Mouse (Mus musculus) kidney, postnatal 0 days (tissue): ENCODE data around the gene Stk11. TPM values are rescaled to one million over a fixed set of nuclear protein-coding genes. Genes with fewer than 3 reads are reported as not detected.
A peak's percentile ranks its signal among the peaks of the same experiment; 100 is the strongest.

Experiments used
- ATAC-seq: fragments of 200-750 bp; cut with Nextera tagmentation; replicated peaks from 2 replicates; pipeline ENCODE4 v1.8.0; 2017; ENCODE audit warnings: low read depth, moderate number of reproducible peaks, moderate TSS enrichment, moderate library complexity; ENCODE audit not compliant: low FRiP score
- DNase-seq: peaks from one replicate; pipeline ENCODE4 v3.0.0-alpha.2; 2016; ENCODE audit warnings: low spot score
- H3K27ac ChIP-seq: fragments of 300-500 bp; sonication (generic); 2 replicates; pipeline ENCODE4 v1.5.1; 2014; ENCODE audit warnings: mild to moderate bottlenecking
- H3K27me3 ChIP-seq: fragments of 300-500 bp; sonication (generic); 2 replicates; pipeline ENCODE4 v1.6.1; 2014; ENCODE audit warnings: low read length, mixed read lengths; ENCODE audit not compliant: insufficient read depth
- H3K36me3 ChIP-seq: fragments of 300-500 bp; sonication (generic); 2 replicates; pipeline ENCODE4 v1.6.1; 2014; ENCODE audit warnings: low read length, mixed read lengths; ENCODE audit not compliant: insufficient read depth
- H3K4me1 ChIP-seq: fragments of 300-500 bp; sonication (generic); replicated peaks from 2 replicates; pipeline ENCODE4 v1.6.1; 2014; ENCODE audit warnings: antibody characterized with exemption, low read length, mixed read lengths; ENCODE audit not compliant: insufficient read depth
- H3K4me2 ChIP-seq: fragments of 300-500 bp; sonication (generic); 2 replicates; pipeline ENCODE4 v1.6.1; 2014; ENCODE audit warnings: mild to moderate bottlenecking, low read length, moderate library complexity, mixed read lengths
- H3K4me3 ChIP-seq: fragments of 300-500 bp; sonication (generic); replicated peaks from 2 replicates; pipeline ENCODE4 v1.5.1; 2014; ENCODE audit warnings: low read depth, low read length
- H3K9ac ChIP-seq: fragments of 300-500 bp; sonication (generic); 2 replicates; pipeline ENCODE4 v1.6.1; 2014; ENCODE audit warnings: low read depth, low read length
- H3K9me3 ChIP-seq: fragments of 300-500 bp; sonication (generic); replicated peaks from 2 replicates; pipeline ENCODE4 v1.6.1; 2016; ENCODE audit warnings: low read length, inconsistent platforms, mixed read lengths
- CTCF ChIP-seq: IDR thresholded peaks from 2 replicates; pipeline ENCODE4 v1.5.1; 2016; ENCODE audit warnings: antibody characterized with exemption, low read depth, mild to moderate bottlenecking, moderate library complexity
- WGBS: fragments of 180-500 bp; shearing (Covaris S2); extraction: QIAGEN DNeasy Blood & Tissue Kit; methylation state at CpG from one replicate; pipeline ENCODE4 v1.1.7; 2014; 5-methylcytosine and 5-hydroxymethylcytosine counted together
- polyA plus RNA-seq: library from polyadenylated mRNA; unstranded; fragments of >200 nt; fragmentation: Nextera tagmentation; extraction: Ambion mirVana; gene quantifications from 2 replicates; pipeline ENCODE4 v1.2.1, GENCODE M21; 2015

Gene Stk11
- polyA plus RNA-seq, 1 experiment from 2014 or later: 14.2 TPM

- Histone ChIP-seq H3K9ac (no peak overlapping the region), H3K4me1 (0 out of 2 replicates have a peak, but pooled peaks cover 10% of the 10 kb centered on the region), H3K4me3 (no peak overlapping the region), H3K27me3 (no peaks in the 10 kb centered on the region), H3K9me3 (no peaks in the 10 kb centered on the region), H3K36me3 (peaks cover 14% of the 10 kb centered on the region), H3K4me2 (no peak overlapping the region), H3K27ac (no peak overlapping the region)
- WGBS: 23% methylated on average over 4 of the region's 4 CpGs
- ATAC-seq (0 out of 2 replicates have a peak, but pooled peaks have one; percentile 5), DNase-seq (peak; percentile 73)
- peak; percentile 72 for TF ChIP-seq CTCF
These were observed 60.1 kb downstream of the Stk11 start for GRCm38 (mm10) chr10:80175536-80176269.

DNA sequence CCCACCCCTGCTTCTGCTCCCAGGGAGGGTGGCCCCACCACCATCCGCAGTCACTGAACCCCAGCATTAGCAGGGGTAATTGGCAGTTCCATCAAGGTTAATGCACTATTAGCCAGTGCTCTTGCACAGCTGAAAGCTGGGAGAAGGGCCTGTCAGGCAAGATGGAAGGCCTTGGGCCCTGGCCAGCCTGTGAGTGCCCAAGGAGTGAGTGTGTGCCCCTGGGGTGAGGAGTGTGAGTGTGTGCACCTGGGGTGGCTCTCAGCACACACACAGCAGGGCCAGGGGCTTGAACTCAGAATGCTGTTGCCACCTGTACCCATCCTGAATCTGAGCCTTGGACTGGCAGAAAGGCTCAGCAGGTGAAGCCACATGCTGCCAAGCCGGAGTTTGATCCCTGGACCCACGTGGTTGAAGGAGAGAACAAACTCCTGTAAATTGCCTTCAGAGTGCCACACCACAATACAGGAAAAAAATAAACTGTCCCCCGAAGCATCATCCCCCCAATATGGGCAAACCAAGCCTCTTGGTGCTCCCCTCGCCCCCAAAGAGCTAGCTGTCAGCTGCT, 60.7 kb downstream of the Stk11 start:
- Histone ChIP-seq H3K4me2 (no peak overlapping the region), H3K36me3 (peaks cover 8% of the 10 kb centered on the region), H3K27ac (no peak overlapping the region), H3K4me3 (no peak overlapping the region), H3K27me3 (no peaks in the 10 kb centered on the region), H3K9me3 (no peaks in the 10 kb centered on the region), H3K4me1 (0 out of 2 replicates have a peak, but pooled peaks cover 10% of the 10 kb centered on the region), H3K9ac (no peak overlapping the region)
- WGBS: 79% methylated on average over 5 of the region's 5 CpGs
- no peak for TF ChIP-seq CTCF
- DNase-seq (no peak), ATAC-seq (no peak)

DNA sequence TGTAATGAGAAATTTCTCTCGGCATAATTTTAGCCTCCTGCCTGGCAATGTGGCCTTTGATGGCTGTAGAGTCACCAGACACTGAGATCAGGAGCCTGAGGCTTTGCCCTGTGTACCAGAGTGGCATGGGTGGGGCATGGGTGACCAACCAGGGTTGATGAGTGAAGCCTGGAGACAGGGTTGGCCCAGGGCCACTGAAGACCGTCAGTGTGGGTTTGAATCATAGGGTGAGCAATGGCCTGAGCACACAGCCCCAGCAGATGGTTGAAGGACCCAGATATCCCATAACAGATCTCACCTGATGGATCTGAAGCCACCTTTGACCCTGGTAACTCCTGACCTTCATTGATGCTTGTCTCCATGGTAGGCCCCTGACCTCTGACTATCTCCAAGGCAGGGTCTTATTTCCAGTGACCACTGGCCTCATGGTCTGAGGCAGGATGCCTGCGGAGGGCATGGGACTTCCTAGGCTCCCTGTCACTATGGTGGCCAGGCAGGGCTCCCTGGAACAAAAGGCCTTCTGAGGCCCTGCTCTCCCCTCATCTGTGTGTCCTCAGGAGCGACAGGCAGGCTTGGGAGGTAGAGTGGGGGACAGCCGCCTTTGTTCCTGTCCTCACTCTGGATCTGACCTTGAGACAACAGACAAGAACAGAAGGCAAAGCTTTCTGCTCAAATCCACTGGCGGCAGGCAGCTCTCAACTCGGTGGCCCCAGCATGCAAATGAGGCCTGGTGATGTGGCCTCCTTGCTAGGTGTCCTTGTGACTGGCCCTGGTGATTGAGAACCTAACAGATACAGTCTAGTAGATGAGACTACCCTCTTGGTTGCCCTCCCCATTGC, 62.1 kb downstream of the Stk11 start:
- 75% methylated on average over 7 of the region's 7 CpGs for WGBS
- no peaks in the 10 kb centered on the region for H3K27me3 ChIP-seq
- H3K4me1 ChIP-seq: 0 out of 2 replicates have a peak, but pooled peaks cover 3% of the 10 kb centered on the region
- H3K9ac ChIP-seq: no peak overlapping the region
- no peaks in the 10 kb centered on the region for H3K9me3 ChIP-seq
- H3K4me3 ChIP-seq: no peak overlapping the region
- H3K27ac ChIP-seq: no peak overlapping the region
- H3K36me3 ChIP-seq: no peaks in the 10 kb centered on the region
- ATAC-seq (no peak), DNase-seq (no peak)
- H3K4me2 ChIP-seq: no peak overlapping the region
- no peak for TF ChIP-seq CTCF

- H3K4me1 ChIP-seq: 0 out of 2 replicates have a peak, but pooled peaks cover 3% of the 10 kb centered on the region
These were observed 63.8 kb downstream of the Stk11 start, which contains the start of gene Efna2 for GRCm38 (mm10) chr10:80179068-80180051. Efna2 (plus strand) TSS chr10:80179482.

More at GRCm38 (mm10) chr10:80179068-80180051, 63.8 kb downstream of the Stk11 start, which contains the start of gene Efna2:
- no peak within 1 kb of the TSS for H3K27ac ChIP-seq
- peak; percentile 19; the same call in 1 of the 2 replicates for TF ChIP-seq CTCF
- no peaks in the 10 kb centered on the region for H3K9me3 ChIP-seq
- H3K9ac ChIP-seq: peak within 1 kb of the TSS; percentile 79
- no peaks in the 10 kb centered on the region for H3K36me3 ChIP-seq
- H3K4me3 ChIP-seq: peak within 1 kb of the TSS; percentile 69
- no peak for DNase-seq
- no peaks in the 10 kb centered on the region for H3K27me3 ChIP-seq
- peak; percentile 33 for ATAC-seq
- WGBS: 5% methylated on average over 82 of the region's 106 CpGs
- H3K4me2 ChIP-seq: peak within 1 kb of the TSS; percentile 70

Other genes starting within 250 kb of the Stk11 start
- 6.5 and 7.9 TPM in 2 replicates for gene Prtn3, start 241.3 kb upstream of the Stk11 start, polyA plus RNA-seq
- 37.0 and 41.5 TPM in 2 replicates for gene Plppr3, start 241.2 kb upstream of the Stk11 start, polyA plus RNA-seq
- gene Elane, start 229.6 kb upstream of the Stk11 start, polyA plus RNA-seq: 0.14 TPM in 1 of 2 replicates, not detected in the other
- 0.13 TPM in 1 of 2 replicates, not detected in the other for gene Cfd, start 224.9 kb upstream of the Stk11 start, polyA plus RNA-seq
- 44.9 and 49.0 TPM in 2 replicates for gene Med16, start 206.9 kb upstream of the Stk11 start, polyA plus RNA-seq
- gene Gm26602, start 204.9 kb upstream of the Stk11 start, polyA plus RNA-seq: 4.8 and 21.6 TPM in 2 replicates
- 1.6 and 1.8 TPM in 2 replicates for gene Kiss1r, start 198.8 kb upstream of the Stk11 start, polyA plus RNA-seq
- 120 and 137 TPM in 2 replicates for gene R3hdm4, start 194.6 kb upstream of the Stk11 start, polyA plus RNA-seq
- gene Arid3a, start 188.8 kb upstream of the Stk11 start, polyA plus RNA-seq: 4.1 and 4.5 TPM in 2 replicates
- 78.9 and 81.9 TPM in 2 replicates for gene Wdr18, start 155.7 kb upstream of the Stk11 start, polyA plus RNA-seq
- gene Grin3b, start 145.1 kb upstream of the Stk11 start, polyA plus RNA-seq: 0.17 and 0.20 TPM in 2 replicates
- gene Tmem259, start 131.5 kb upstream of the Stk11 start, polyA plus RNA-seq: 23.7 and 26.6 TPM in 2 replicates
- 221 and 261 TPM in 2 replicates for gene Cnn2, start 127.2 kb upstream of the Stk11 start, polyA plus RNA-seq
- gene Abca7, start 119.3 kb upstream of the Stk11 start, polyA plus RNA-seq: 2.4 and 2.6 TPM in 2 replicates
- gene Arhgap45, start 99.2 kb upstream of the Stk11 start, polyA plus RNA-seq: 4.0 and 4.6 TPM in 2 replicates
- gene Polr2e, start 76.0 kb upstream of the Stk11 start, polyA plus RNA-seq: 208 and 210 TPM in 2 replicates
- gene Gpx4, start 68.6 kb upstream of the Stk11 start, polyA plus RNA-seq: 901 and 946 TPM in 2 replicates
- 9.6 and 10.5 TPM in 2 replicates for gene Sbno2, start 10.2 kb upstream of the Stk11 start, polyA plus RNA-seq
- 936 and 986 TPM in 2 replicates for gene Atp5d, start 22.8 kb downstream of the Stk11 start, polyA plus RNA-seq
- gene Cbarp, start 25.0 kb downstream of the Stk11 start, polyA plus RNA-seq: 4.7 and 6.4 TPM in 2 replicates
- 13.7 and 18.6 TPM in 2 replicates for gene Midn, start 32.5 kb downstream of the Stk11 start, polyA plus RNA-seq
- gene Cirbp, start 50.2 kb downstream of the Stk11 start, polyA plus RNA-seq: 290 and 317 TPM in 2 replicates
- 9.3 and 11.0 TPM in 2 replicates for gene 1600002K03Rik, start 57.1 kb downstream of the Stk11 start, polyA plus RNA-seq
- gene Efna2, start 63.7 kb downstream of the Stk11 start, polyA plus RNA-seq: 10.2 and 10.5 TPM in 2 replicates
- gene Mum1, start 110.6 kb downstream of the Stk11 start, polyA plus RNA-seq: 44.2 and 52.7 TPM in 2 replicates
- 537 and 556 TPM in 2 replicates for gene Ndufs7, start 133.3 kb downstream of the Stk11 start, polyA plus RNA-seq
- 25.5 and 26.0 TPM in 2 replicates for gene Gamt, start 145.2 kb downstream of the Stk11 start, polyA plus RNA-seq
- 43.7 and 44.6 TPM in 2 replicates for gene Dazap1, start 145.7 kb downstream of the Stk11 start, polyA plus RNA-seq
- gene Rps15, start 176.7 kb downstream of the Stk11 start, polyA plus RNA-seq: 974 and 1,069 TPM in 2 replicates
- 0.51 and 0.86 TPM in 2 replicates for gene Apc2, start 180.2 kb downstream of the Stk11 start, polyA plus RNA-seq
- 52.2 and 53.6 TPM in 2 replicates for gene 2310011J03Rik, start 204.7 kb downstream of the Stk11 start, polyA plus RNA-seq
- gene Pcsk4, start 213.7 kb downstream of the Stk11 start, polyA plus RNA-seq: 5.4 and 5.9 TPM in 2 replicates
- gene Reep6, start 214.2 kb downstream of the Stk11 start, polyA plus RNA-seq: 11.7 and 12.1 TPM in 2 replicates
- gene Adamtsl5, start 232.6 kb downstream of the Stk11 start, polyA plus RNA-seq: 3.0 and 3.2 TPM in 2 replicates
- 0.51 and 1.0 TPM in 2 replicates for gene Plk5, start 240.7 kb downstream of the Stk11 start, polyA plus RNA-seq